Mouse (Mus musculus) midbrain, embryonic 12.5 days (tissue): ENCODE measurements around the gene Fto. TPM values are rescaled to one million over a fixed set of nuclear protein-coding genes. Genes with fewer than 3 reads are reported as not detected.
A peak's percentile ranks its signal among the peaks of the same experiment; 100 is the strongest.

Experiments
- ATAC-seq: fragments of 200-750 bp; cut with Nextera tagmentation; 2 replicates; pipeline ENCODE4 v1.8.0; 2017; ENCODE audit warnings: low read depth, moderate TSS enrichment, moderate library complexity; ENCODE audit not compliant: low FRiP score
- H3K27ac ChIP-seq: fragments of 300-500 bp; sonication (generic); replicated peaks from 2 replicates; pipeline ENCODE4 v1.5.1; 2016; ENCODE audit warnings: mild to moderate bottlenecking
- H3K27me3 ChIP-seq: fragments of 300-500 bp; sonication (generic); 2 replicates; pipeline ENCODE4 v1.6.1; 2016; ENCODE audit warnings: mild to moderate bottlenecking
- H3K36me3 ChIP-seq: fragments of 300-500 bp; sonication (generic); 2 replicates; pipeline ENCODE4 v1.6.1; 2016
- H3K4me1 ChIP-seq: fragments of 300-500 bp; sonication (generic); 2 replicates; pipeline ENCODE4 v1.6.1; 2016
- H3K4me2 ChIP-seq: fragments of 300-500 bp; sonication (generic); replicated peaks from 2 replicates; pipeline ENCODE4 v1.6.1; 2016; ENCODE audit warnings: mild to moderate bottlenecking, moderate library complexity
- H3K4me3 ChIP-seq: fragments of 300-500 bp; sonication (generic); 2 replicates; pipeline ENCODE4 v1.5.1; 2016; ENCODE audit warnings: mild to moderate bottlenecking
- H3K9ac ChIP-seq: fragments of 300-500 bp; sonication (generic); replicated peaks from 2 replicates; pipeline ENCODE4 v1.6.1; 2016; ENCODE audit warnings: mild to moderate bottlenecking, moderate library complexity
- H3K9me3 ChIP-seq: fragments of 300-500 bp; sonication (generic); 2 replicates; pipeline ENCODE4 v1.6.1; 2016; ENCODE audit warnings: mild to moderate bottlenecking
- WGBS: fragments of 180-500 bp; shearing (Covaris S2); methylation state at CpG from one replicate; pipeline ENCODE4 v1.1.7; 2016; 5-methylcytosine and 5-hydroxymethylcytosine counted together
- polyA plus RNA-seq: library from polyadenylated mRNA; unstranded; fragments of >200 nt; fragmentation: Nextera tagmentation; extraction: Ambion mirVana; gene quantifications from 2 replicates; pipeline ENCODE4 v1.2.1, GENCODE M21; 2016

The Fto gene
- polyA plus RNA-seq, 1 experiment from 2014 or later: 115 TPM

GRCm38 (mm10) chr8:91381543-91382106, 68.3 kb downstream of the Fto start:
- H3K4me2 ChIP-seq: peak overlapping the region; percentile 18; the same call in 1 of the 2 replicates
- 14% methylated on average over 7 of the region's 7 CpGs for WGBS
- no peak overlapping the region for H3K4me3 ChIP-seq
- no peak for ATAC-seq
- H3K9me3 ChIP-seq: no peaks in the 10 kb centered on the region
- H3K36me3 ChIP-seq: no peaks in the 10 kb centered on the region
- peaks cover 45% of the 10 kb centered on the region for H3K4me1 ChIP-seq
- H3K27me3 ChIP-seq: peaks cover 30% of the 10 kb centered on the region
- H3K27ac ChIP-seq: 0 out of 2 replicates have a peak overlapping the region, but pooled peaks have one; percentile 15
- H3K9ac ChIP-seq: 0 out of 2 replicates have a peak overlapping the region, but pooled peaks have one; percentile 28

GRCm38 (mm10) chr8:91383210-91383609, 69.9 kb downstream of the Fto start:
- no peak for ATAC-seq
- Histone ChIP-seq H3K36me3 (no peaks in the 10 kb centered on the region), H3K4me2 (no peak overlapping the region), H3K27me3 (peaks cover 20% of the 10 kb centered on the region; the same call in 1 of the 2 replicates), H3K9ac (no peak overlapping the region), H3K4me1 (peaks cover 41% of the 10 kb centered on the region), H3K9me3 (no peaks in the 10 kb centered on the region), H3K27ac (no peak overlapping the region), H3K4me3 (no peak overlapping the region)
- WGBS: 73% methylated on average over 3 of the region's 3 CpGs

GRCm38 (mm10) chr8:91383811-91384210, 70.5 kb downstream of the Fto start:
- H3K27me3 ChIP-seq: peaks cover 20% of the 10 kb centered on the region; the same call in 1 of the 2 replicates
- no peak overlapping the region for H3K27ac ChIP-seq
- H3K4me2 ChIP-seq: 0 out of 2 replicates have a peak overlapping the region, but pooled peaks have one; percentile 7
- no peaks in the 10 kb centered on the region for H3K9me3 ChIP-seq
- 31% methylated on average over 11 of the region's 11 CpGs for WGBS
- no peak overlapping the region for H3K9ac ChIP-seq
- H3K4me3 ChIP-seq: no peak overlapping the region
- H3K36me3 ChIP-seq: no peaks in the 10 kb centered on the region
- H3K4me1 ChIP-seq: peaks cover 41% of the 10 kb centered on the region
- no peak for ATAC-seq

GRCm38 (mm10) chr8:91384389-91384788, 71.1 kb downstream of the Fto start:
- H3K27me3 ChIP-seq: peaks cover 20% of the 10 kb centered on the region; the same call in 1 of the 2 replicates
- H3K27ac ChIP-seq: no peak overlapping the region
- no peak overlapping the region for H3K4me2 ChIP-seq
- no peak overlapping the region for H3K9ac ChIP-seq
- H3K4me3 ChIP-seq: no peak overlapping the region
- no peaks in the 10 kb centered on the region for H3K9me3 ChIP-seq
- H3K36me3 ChIP-seq: no peaks in the 10 kb centered on the region
- WGBS: 74% methylated on average over 3 of the region's 3 CpGs
- peaks cover 38% of the 10 kb centered on the region for H3K4me1 ChIP-seq
- no peak for ATAC-seq

- Histone ChIP-seq H3K27me3 (peaks cover 10% of the 10 kb centered on the region; the same call in 1 of the 2 replicates), H3K4me1 (peaks cover 40% of the 10 kb centered on the region), H3K4me2 (no peak overlapping the region), H3K9ac (no peak overlapping the region), H3K27ac (no peak overlapping the region), H3K9me3 (no peaks in the 10 kb centered on the region), H3K4me3 (no peak overlapping the region), H3K36me3 (no peaks in the 10 kb centered on the region)
- ATAC-seq: no peak
- WGBS: 94% methylated on average over 7 of the region's 7 CpGs
Observed at GRCm38 (mm10) chr8:91385808-91386207, 72.5 kb downstream of the Fto start.

GRCm38 (mm10) chr8:91390369-91391020, 77.2 kb downstream of the Fto start:
- Histone ChIP-seq H3K4me1 (peaks cover 12% of the 10 kb centered on the region), H3K9ac (no peak overlapping the region), H3K4me2 (no peak overlapping the region), H3K27me3 (no peaks in the 10 kb centered on the region), H3K36me3 (no peaks in the 10 kb centered on the region), H3K4me3 (no peak overlapping the region), H3K27ac (no peak overlapping the region), H3K9me3 (no peaks in the 10 kb centered on the region)
- no peak for ATAC-seq
- WGBS: 57% methylated on average over 9 of the region's 9 CpGs

GRCm38 (mm10) chr8:91392261-91392660, 78.9 kb downstream of the Fto start:
- no peak overlapping the region for H3K9ac ChIP-seq
- H3K4me3 ChIP-seq: no peak overlapping the region
- no peak for ATAC-seq
- H3K9me3 ChIP-seq: no peaks in the 10 kb centered on the region
- H3K4me2 ChIP-seq: no peak overlapping the region
- 74% methylated on average over 7 of the region's 7 CpGs for WGBS
- H3K4me1 ChIP-seq: peaks cover 12% of the 10 kb centered on the region
- no peak overlapping the region for H3K27ac ChIP-seq
- no peaks in the 10 kb centered on the region for H3K27me3 ChIP-seq
- H3K36me3 ChIP-seq: no peaks in the 10 kb centered on the region

GRCm38 (mm10) chr8:91395340-91396055, 82.2 kb downstream of the Fto start:
- WGBS: 85% methylated on average over 6 of the region's 6 CpGs
- ATAC-seq: no peak
- H3K4me3 ChIP-seq: no peak overlapping the region
- H3K9ac ChIP-seq: no peak overlapping the region
- H3K27me3 ChIP-seq: no peaks in the 10 kb centered on the region
- no peak overlapping the region for H3K4me2 ChIP-seq
- no peaks in the 10 kb centered on the region for H3K9me3 ChIP-seq
- H3K27ac ChIP-seq: no peak overlapping the region
- peaks cover 9% of the 10 kb centered on the region for H3K4me1 ChIP-seq
- H3K36me3 ChIP-seq: no peaks in the 10 kb centered on the region

GRCm38 (mm10) chr8:91398053-91398452, 84.7 kb downstream of the Fto start:
- Histone ChIP-seq H3K27me3 (no peaks in the 10 kb centered on the region), H3K9ac (no peak overlapping the region), H3K4me3 (no peak overlapping the region), H3K9me3 (no peaks in the 10 kb centered on the region), H3K36me3 (no peaks in the 10 kb centered on the region), H3K4me1 (no peaks in the 10 kb centered on the region), H3K4me2 (no peak overlapping the region), H3K27ac (no peak overlapping the region)
- WGBS: 97% methylated on average over 5 of the region's 5 CpGs
- ATAC-seq: no peak

- H3K27me3 ChIP-seq: no peaks in the 10 kb centered on the region
- H3K27ac ChIP-seq: no peak overlapping the region
- H3K9me3 ChIP-seq: no peaks in the 10 kb centered on the region
- ATAC-seq: no peak
- WGBS: 94% methylated on average over 9 of the region's 9 CpGs
- no peak overlapping the region for H3K4me2 ChIP-seq
- no peaks in the 10 kb centered on the region; the same call in 1 of the 2 replicates for H3K36me3 ChIP-seq
- H3K4me3 ChIP-seq: no peak overlapping the region
- H3K9ac ChIP-seq: no peak overlapping the region
- no peaks in the 10 kb centered on the region for H3K4me1 ChIP-seq
Observed at GRCm38 (mm10) chr8:91402980-91403975, 90.0 kb downstream of the Fto start.

- H3K9ac ChIP-seq: no peak overlapping the region
- no peaks in the 10 kb centered on the region for H3K27me3 ChIP-seq
- no peaks in the 10 kb centered on the region for H3K9me3 ChIP-seq
- WGBS: 96% methylated on average over 7 of the region's 7 CpGs
- H3K36me3 ChIP-seq: peaks cover 3% of the 10 kb centered on the region
- no peak for ATAC-seq
- H3K27ac ChIP-seq: no peak overlapping the region
- no peaks in the 10 kb centered on the region for H3K4me1 ChIP-seq
- H3K4me3 ChIP-seq: no peak overlapping the region
- H3K4me2 ChIP-seq: no peak overlapping the region
Observed at GRCm38 (mm10) chr8:91404311-91404710, 91.0 kb downstream of the Fto start.
